Mouse (Mus musculus) MEL (cell line): ENCODE results near the gene Lamtor1. TPM values are rescaled to one million over a fixed set of nuclear protein-coding genes. Genes with fewer than 3 reads are reported as not detected.
A peak's percentile ranks its signal among the peaks of the same experiment; 100 is the strongest.

Experiments used
- DNase-seq: peaks from one replicate; pipeline ENCODE4 v3.0.0; 2011; ENCODE audit warnings: low read depth, low spot score
- H3K27ac ChIP-seq: 2 replicates; pipeline ENCODE4 v1.5.1; 2012; ENCODE audit warnings: low read depth, mild to moderate bottlenecking, control low read depth, low read length, moderate library complexity; ENCODE audit not compliant: control insufficient read depth
- H3K27me3 ChIP-seq, 2 experiments: fragments of 150-350 bp in 1 of 2; sonication (generic) in 1 of 2; 2 replicates each; pipeline ENCODE4 v1.6.1; 2012; ENCODE audit warnings: low read length in 2 of 2, mild to moderate bottlenecking in 2 of 2, improper control_type of control experiment in 1 of 2, moderate library complexity in 1 of 2; ENCODE audit not compliant: insufficient read depth in 2 of 2, control insufficient read depth in 1 of 2
- H3K36me3 ChIP-seq, 2 experiments: 2 replicates each; pipeline ENCODE4 v1.6.1; 2012 to 2014; ENCODE audit warnings: low read length in 2 of 2, improper control_type of control experiment in 1 of 2, inconsistent platforms in 1 of 2, mild to moderate bottlenecking in 1 of 2; ENCODE audit not compliant: insufficient read depth in 2 of 2, control insufficient read depth in 1 of 2
- H3K4me1 ChIP-seq, 2 experiments: fragments of 150-350 bp in 1 of 2; sonication (generic) in 1 of 2; 2 replicates each; pipeline ENCODE4 v1.6.1; 2012; ENCODE audit warnings: low read length in 2 of 2, improper control_type of control experiment in 1 of 2, mild to moderate bottlenecking in 1 of 2; ENCODE audit not compliant: insufficient read depth in 2 of 2, control insufficient read depth in 1 of 2
- H3K4me3 ChIP-seq, 2 experiments: fragments of 150-350 bp in 1 of 2; sonication (generic) in 1 of 2; 2 replicates each; pipeline ENCODE4 v1.5.1; 2012; ENCODE audit warnings: low read depth in 2 of 2, low read length in 2 of 2, mild to moderate bottlenecking in 2 of 2, moderate library complexity in 2 of 2, control low read depth in 1 of 2, improper control_type of control experiment in 1 of 2; ENCODE audit not compliant: control insufficient read depth in 1 of 2, insufficient read depth in 1 of 2
- H3K79me2 ChIP-seq: 2 replicates; pipeline ENCODE4 v1.6.1; 2012; ENCODE audit warnings: mild to moderate bottlenecking, low read length, moderate library complexity; ENCODE audit not compliant: control insufficient read depth, poor library complexity, insufficient read depth
- H3K9ac ChIP-seq: 2 replicates; pipeline ENCODE4 v1.6.1; 2012; ENCODE audit warnings: low read depth, mild to moderate bottlenecking, control low read depth, low read length, moderate library complexity; ENCODE audit not compliant: control insufficient read depth, poor library complexity, severe bottlenecking
- H3K9me3 ChIP-seq: fragments of 150-350 bp; sonication (generic); replicated peaks from 2 replicates; pipeline ENCODE4 v1.6.1; 2012; ENCODE audit warnings: mild to moderate bottlenecking, low read length, improper control_type of control experiment, moderate library complexity; ENCODE audit not compliant: insufficient read depth
- BHLHE40 ChIP-seq: IDR thresholded peaks from 2 replicates; pipeline ENCODE4 v1.6.1; 2012; ENCODE audit warnings: low read depth, mild to moderate bottlenecking, inconsistent platforms, low read length, improper control_type of control experiment, borderline replicate concordance
- CHD1 ChIP-seq: IDR thresholded peaks from 2 replicates; pipeline ENCODE4 v1.6.1; 2012; ENCODE audit warnings: low read depth, mild to moderate bottlenecking, inconsistent platforms, low read length, improper control_type of control experiment
- CHD2 ChIP-seq: IDR thresholded peaks from 2 replicates; pipeline ENCODE4 v1.6.1; 2011; ENCODE audit warnings: low read length, improper control_type of control experiment
- CTCF ChIP-seq, 3 experiments: IDR thresholded peaks in 2 of 3; conservative IDR thresholded peaks in 1 of 3; 2 replicates each; pipeline ENCODE4 v1.5.1; 2011 to 2012; ENCODE audit warnings: low read length in 3 of 3, low read depth in 2 of 3, mild to moderate bottlenecking in 2 of 3, improper control_type of control experiment in 1 of 3, inconsistent platforms in 1 of 3, mixed read lengths in 1 of 3, moderate library complexity in 1 of 3; ENCODE audit not compliant: control insufficient read depth in 1 of 3, insufficient read depth in 1 of 3, poor library complexity in 1 of 3, severe bottlenecking in 1 of 3
- E2F4 ChIP-seq: IDR thresholded peaks from 2 replicates; pipeline ENCODE4 v1.6.1; 2011; ENCODE audit warnings: low read depth, low read length, improper control_type of control experiment, borderline replicate concordance
- ELF1 ChIP-seq: IDR thresholded peaks from 2 replicates; pipeline ENCODE4 v1.6.1; 2014; ENCODE audit warnings: low read depth, mild to moderate bottlenecking, inconsistent platforms, low read length, improper control_type of control experiment, moderate library complexity
- ETS1 ChIP-seq: IDR thresholded peaks from 2 replicates; pipeline ENCODE4 v1.6.1; 2012; ENCODE audit warnings: low read depth, mild to moderate bottlenecking, inconsistent platforms, low read length, improper control_type of control experiment, moderate library complexity
- GABPA ChIP-seq: IDR thresholded peaks from 2 replicates; pipeline ENCODE4 v1.6.1; 2012; ENCODE audit warnings: low read depth, mild to moderate bottlenecking, inconsistent platforms, low read length, improper control_type of control experiment, moderate library complexity
- GATA1 ChIP-seq: IDR thresholded peaks from 2 replicates; pipeline ENCODE4 v1.6.1; 2011; ENCODE audit warnings: low read depth, low read length, improper control_type of control experiment
- HCFC1 ChIP-seq: IDR thresholded peaks from 2 replicates; pipeline ENCODE4 v1.6.1; 2012; ENCODE audit warnings: low read depth, mild to moderate bottlenecking, inconsistent platforms, low read length, improper control_type of control experiment, moderate library complexity
- JUND ChIP-seq: IDR thresholded peaks from 2 replicates; pipeline ENCODE4 v1.6.1; 2011; ENCODE audit warnings: low read depth, mild to moderate bottlenecking, improper control_type of control experiment, low read length
- KAT2A ChIP-seq: conservative IDR thresholded peaks from 2 replicates; pipeline ENCODE4 v1.6.1; 2012; ENCODE audit warnings: low read depth, low read length, improper control_type of control experiment, inconsistent platforms
- MAFK ChIP-seq: IDR thresholded peaks from 2 replicates; pipeline ENCODE4 v1.6.1; 2011; ENCODE audit warnings: low read depth, mild to moderate bottlenecking, low read length, improper control_type of control experiment, borderline replicate concordance
- MAX ChIP-seq: IDR thresholded peaks from 2 replicates; pipeline ENCODE4 v1.6.1; 2011; ENCODE audit warnings: low read length, improper control_type of control experiment
- MAZ ChIP-seq: IDR thresholded peaks from 2 replicates; pipeline ENCODE4 v1.6.1; 2012; ENCODE audit warnings: low read depth, mild to moderate bottlenecking, inconsistent platforms, low read length, improper control_type of control experiment
- MEF2A ChIP-seq: IDR thresholded peaks from 2 replicates; pipeline ENCODE4 v1.6.1; 2014; ENCODE audit warnings: low read depth, mild to moderate bottlenecking, inconsistent platforms, low read length, improper control_type of control experiment; ENCODE audit not compliant: poor library complexity, insufficient replicate concordance, severe bottlenecking; ENCODE audit errors: extremely low read depth
- MXI1 ChIP-seq: IDR thresholded peaks from 2 replicates; pipeline ENCODE4 v1.6.1; 2011; ENCODE audit warnings: mild to moderate bottlenecking, low read depth, low read length, improper control_type of control experiment
- MYB ChIP-seq: IDR thresholded peaks from 2 replicates; pipeline ENCODE4 v1.6.1; 2011; ENCODE audit warnings: mild to moderate bottlenecking, low read depth, low read length, improper control_type of control experiment
- MYC ChIP-seq: IDR thresholded peaks from 2 replicates; pipeline ENCODE4 v1.6.1; 2011; ENCODE audit warnings: low read depth, mild to moderate bottlenecking, low read length, improper control_type of control experiment, moderate library complexity
- NELFE ChIP-seq: IDR thresholded peaks from 2 replicates; pipeline ENCODE4 v1.6.1; 2011; ENCODE audit warnings: low read depth, low read length, improper control_type of control experiment
- NRF1 ChIP-seq: IDR thresholded peaks from 2 replicates; pipeline ENCODE4 v1.6.1; 2014; ENCODE audit warnings: low read depth, mild to moderate bottlenecking, inconsistent platforms, low read length, improper control_type of control experiment, moderate library complexity; ENCODE audit not compliant: poor library complexity, insufficient read depth, severe bottlenecking
- POLR2AphosphoS2 ChIP-seq: IDR thresholded peaks from 2 replicates; pipeline ENCODE4 v1.6.1; 2011; ENCODE audit warnings: low read length, improper control_type of control experiment
- POLR2AphosphoS5 ChIP-seq: IDR thresholded peaks from 2 replicates; pipeline ENCODE4 v1.6.1; 2012; ENCODE audit warnings: low read depth, borderline replicate concordance, mild to moderate bottlenecking, inconsistent platforms, low read length, moderate library complexity, mixed read lengths
- RAD21 ChIP-seq: IDR thresholded peaks from 2 replicates; pipeline ENCODE4 v1.6.1; 2011; ENCODE audit warnings: mild to moderate bottlenecking, low read depth, low read length, improper control_type of control experiment
- RCOR1 ChIP-seq: IDR thresholded peaks from 2 replicates; pipeline ENCODE4 v1.6.1; 2012; ENCODE audit warnings: low read depth, mild to moderate bottlenecking, inconsistent platforms, low read length, improper control_type of control experiment
- SIN3A ChIP-seq: IDR thresholded peaks from 2 replicates; pipeline ENCODE4 v1.6.1; 2012; ENCODE audit warnings: low read length, improper control_type of control experiment, inconsistent platforms
- SMC3 ChIP-seq: IDR thresholded peaks from 2 replicates; pipeline ENCODE4 v1.6.1; 2011; ENCODE audit warnings: low read depth, low read length, improper control_type of control experiment
- TAL1 ChIP-seq: IDR thresholded peaks from 2 replicates; pipeline ENCODE4 v1.6.1; 2012; ENCODE audit warnings: mild to moderate bottlenecking, inconsistent platforms, low read length, moderate library complexity, mixed read lengths
- TBP ChIP-seq: IDR thresholded peaks from 2 replicates; pipeline ENCODE4 v1.8.0; 2011; ENCODE audit warnings: low read depth, low read length, improper control_type of control experiment
- TCF12 ChIP-seq: IDR thresholded peaks from 2 replicates; pipeline ENCODE4 v1.6.1; 2014; ENCODE audit warnings: low read depth, mild to moderate bottlenecking, inconsistent platforms, low read length, improper control_type of control experiment, moderate library complexity
- UBTF ChIP-seq: IDR thresholded peaks from 2 replicates; pipeline ENCODE4 v1.6.1; 2012; ENCODE audit warnings: low read depth, mild to moderate bottlenecking, inconsistent platforms, low read length, improper control_type of control experiment, moderate library complexity, borderline replicate concordance; ENCODE audit not compliant: insufficient read depth
- USF2 ChIP-seq, 2 experiments: IDR thresholded peaks; 2 replicates each; pipeline ENCODE4 v1.6.1; 2011 to 2012; ENCODE audit warnings: improper control_type of control experiment in 2 of 2, low read length in 2 of 2, borderline replicate concordance in 1 of 2, inconsistent platforms in 1 of 2, low read depth in 1 of 2, mild to moderate bottlenecking in 1 of 2; ENCODE audit not compliant: insufficient read depth in 1 of 2
- ZC3H11A ChIP-seq: IDR thresholded peaks from 2 replicates; pipeline ENCODE4 v1.6.1; 2012; ENCODE audit warnings: low read depth, mild to moderate bottlenecking, inconsistent platforms, low read length, improper control_type of control experiment
- ZMIZ1 ChIP-seq: IDR thresholded peaks from 2 replicates; pipeline ENCODE4 v1.6.1; 2012; ENCODE audit warnings: low read depth, mild to moderate bottlenecking, inconsistent platforms, low read length, improper control_type of control experiment, moderate library complexity
- ZNF384 ChIP-seq: IDR thresholded peaks from 2 replicates; pipeline ENCODE4 v1.6.1; 2012; ENCODE audit warnings: low read depth, mild to moderate bottlenecking, inconsistent platforms, low read length, improper control_type of control experiment
- polyA plus RNA-seq, 2 experiments: library from polyadenylated mRNA; stranded (reverse) in 1 of 2; unstranded in 1 of 2; fragments of >175 nt in 1 of 2; fragments of >200 nt in 1 of 2; gene quantifications; 2 replicates each; pipeline versions ENCODE4 v1.2.1 to v1.2.4; 2012; ENCODE audit warnings: low replicate concordance in 2 of 2, low read depth in 1 of 2; ENCODE audit not compliant: insufficient read length in 2 of 2, insufficient read depth in 1 of 2, missing spikeins in 1 of 2
- total RNA-seq: library from RNA; depleted of rRNA; stranded (reverse); fragments of 300-350 nt; gene quantifications from 2 replicates; pipeline ENCODE4 v1.2.3, GENCODE M21; 2012; rRNA removed

The Lamtor1 gene
- 70.5 and 79.5 TPM in 2 replicates for total RNA-seq
- 100 to 1,000 TPM in 1 of 2 experiments, not detected in 1; 115 TPM for polyA plus RNA-seq

DNA sequence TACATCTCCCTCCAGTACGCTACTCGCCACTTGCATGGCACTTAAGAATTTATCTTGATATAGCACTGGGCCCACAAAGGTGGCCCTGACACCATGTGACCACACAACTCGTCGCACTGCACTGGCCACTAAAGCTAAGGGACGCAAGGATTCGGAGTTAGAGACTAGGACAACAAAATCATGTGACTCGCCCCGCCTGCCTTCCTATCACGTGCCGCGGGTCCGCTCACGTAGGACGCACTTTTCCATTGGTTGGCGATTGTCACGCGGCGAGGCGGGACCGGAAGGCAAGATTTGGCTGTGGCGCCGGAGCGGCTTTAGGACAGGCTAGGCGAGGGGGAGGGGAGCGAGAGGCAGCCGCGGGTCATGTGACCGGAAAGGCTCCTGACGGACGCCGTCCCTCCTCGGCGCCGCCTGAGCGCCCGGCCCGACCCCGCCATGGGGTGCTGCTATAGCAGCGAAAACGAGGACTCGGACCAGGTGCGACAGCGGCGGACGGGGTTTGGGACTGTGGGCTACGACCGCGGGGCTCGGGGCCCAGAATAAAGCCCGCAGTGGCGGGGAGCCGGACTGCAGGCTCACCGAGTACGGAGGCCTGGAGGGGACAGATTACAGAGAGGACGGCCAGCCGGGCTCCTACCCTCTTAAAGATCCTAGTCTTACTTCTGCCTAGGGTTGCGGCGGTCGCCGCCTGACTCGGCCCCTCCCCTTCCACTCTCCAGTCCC, at the start of gene Lamtor1:
Gene Lamtor1 (plus strand): TSS at position 344 of the 726 bp plus-strand sequence.
- Histone ChIP-seq H3K9me3 (no peaks in the 10 kb centered on the region), H3K9ac (peak within 1 kb of the TSS; percentile 93), H3K4me3 (peak within 1 kb of the TSS; percentile 81 to 91), H3K27ac (peak within 1 kb of the TSS; percentile 87), H3K4me1 (peaks cover 15 to 20% of the 10 kb centered on the region in 2 experiments), H3K79me2 (peaks cover 15% of the 10 kb centered on the region), H3K27me3 (no peaks in the 10 kb centered on the region), H3K36me3 (peaks cover 0 to 11% of the 10 kb centered on the region in 2 experiments; a peak in 2 of 4 replicates)
- peak; percentile 99 for DNase-seq
- TF ChIP-seq MYB = no peak
- 0 out of 2 replicates have a peak, but pooled peaks have one; percentile 3 for TF ChIP-seq TAL1
- TF ChIP-seq USF2 (IDR thresholded peaks at IDR 0.05; ENCODE audit: borderline replicate concordance in 1 of 2, insufficient read depth in 1 of 2, low read depth in 1 of 2, low read length in 2 of 2) = peak; percentile 96 to 99
- TF ChIP-seq GATA1 = peak; percentile 4; the same call in 1 of the 2 replicates
- TF ChIP-seq POLR2AphosphoS5 = peak; percentile 65; the same call in 1 of the 2 replicates
- peak; percentile 85; the same call in 1 of the 2 replicates for TF ChIP-seq POLR2AphosphoS2
- peak; percentile 50 for TF ChIP-seq TBP
- peak; percentile 90 for TF ChIP-seq ELF1
- no peak for TF ChIP-seq ZC3H11A
- no peak for TF ChIP-seq NRF1
- no peak for TF ChIP-seq E2F4
- no peak for TF ChIP-seq SMC3
- TF ChIP-seq JUND = no peak
- TF ChIP-seq MYC = peak; percentile 77
- TF ChIP-seq ZMIZ1 = peak; percentile 91
- TF ChIP-seq MXI1 = peak; percentile 90
- TF ChIP-seq SIN3A = peak; percentile 94
- TF ChIP-seq CHD2 = peak; percentile 67
- TF ChIP-seq MAZ = no peak
- TF ChIP-seq MAFK = no peak
- no peak for TF ChIP-seq RAD21
- no peak for TF ChIP-seq GABPA
- peak; percentile 98 for TF ChIP-seq BHLHE40
- TF ChIP-seq MEF2A = no peak
- TF ChIP-seq KAT2A = no peak; the same call in 1 of the 2 replicates
- peak; percentile 99 for TF ChIP-seq MAX
- no peak for TF ChIP-seq UBTF
- no peak for TF ChIP-seq CHD1
- no peak for TF ChIP-seq RCOR1
- no peak for TF ChIP-seq CTCF (IDR thresholded peaks at IDR 0.05 in 2 of 3, conservative IDR thresholded peaks at IDR 0.05 in 1 of 3; ENCODE audit: control insufficient read depth in 1 of 3, insufficient read depth in 1 of 3, low read depth in 2 of 3, low read length in 3 of 3, poor library complexity in 1 of 3, severe bottlenecking in 1 of 3)
- no peak for TF ChIP-seq ZNF384
- peak; percentile 88 for TF ChIP-seq HCFC1
- TF ChIP-seq TCF12 = peak; percentile 57
- peak; percentile 90 for TF ChIP-seq NELFE
- TF ChIP-seq ETS1 = peak; percentile 59
